Mouse (Mus musculus): Measurements from ENCODE around the gene Lgals8.

Gene Lgals8

DNA sequence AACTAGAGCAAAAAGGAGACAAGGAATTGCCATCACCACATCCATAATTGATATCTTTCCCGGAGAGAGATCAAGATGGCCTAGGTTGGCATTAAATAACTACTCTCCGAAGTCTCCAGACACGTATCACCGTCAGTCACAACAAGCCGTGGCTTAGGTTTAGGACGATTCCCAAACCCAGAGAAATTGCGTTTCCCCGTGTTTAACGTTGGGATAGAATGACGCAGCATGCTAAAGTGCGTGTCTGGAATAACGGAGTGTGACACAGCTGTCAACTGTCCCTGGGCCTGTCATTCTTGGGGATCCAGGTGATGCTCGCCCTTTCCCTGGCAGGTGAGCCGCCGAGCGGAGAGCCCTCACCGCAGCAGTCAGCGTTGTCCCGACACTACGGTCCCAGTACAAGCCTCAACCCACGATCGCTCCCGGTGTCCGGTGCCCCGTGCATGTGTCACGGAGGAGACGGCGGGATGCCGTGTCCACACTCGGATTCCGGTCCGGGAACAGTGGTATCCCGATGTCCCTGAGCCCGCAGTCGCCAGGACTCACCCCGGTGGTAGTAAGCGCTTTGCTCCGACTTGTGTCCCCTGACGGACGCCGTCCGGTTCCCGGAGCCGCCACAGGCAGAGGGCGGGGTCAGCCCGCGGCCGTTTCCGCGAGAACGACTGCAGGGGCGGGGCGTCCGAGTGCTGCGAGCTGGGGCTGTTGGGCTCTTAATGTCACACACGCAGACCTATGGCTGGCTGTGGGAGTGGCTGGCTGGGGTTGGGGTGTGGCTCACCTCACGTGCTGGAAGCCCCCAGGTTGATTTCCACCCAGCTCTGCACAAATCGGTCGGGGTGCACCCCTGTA lies 3.6 kb downstream of the Lgals8 start:
- peak; percentile 84 to 87 for DNase-seq (ENCODE audit: low read depth in 1 of 2, low spot score in 2 of 2)

DNA sequence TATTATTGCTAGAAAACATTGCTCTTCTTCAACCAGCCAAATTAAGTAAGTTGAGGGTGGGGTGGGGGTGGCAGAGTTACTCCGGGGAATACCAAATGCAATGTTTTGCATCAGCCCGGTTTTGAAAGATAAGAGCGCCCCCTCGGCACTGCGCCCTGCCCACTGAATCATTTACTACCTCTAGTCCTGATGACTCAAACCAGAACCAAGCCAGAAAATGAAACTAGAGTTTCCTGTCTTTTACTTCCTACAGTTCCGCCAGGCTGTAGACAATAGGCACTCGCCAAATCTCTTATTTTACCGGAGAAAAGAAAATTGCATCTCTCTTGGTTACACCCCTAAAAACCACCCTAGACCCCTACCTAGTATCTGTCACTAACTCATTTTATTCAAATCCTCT lies 4.3 kb downstream of the Lgals8 start:
- DNase-seq (ENCODE audit: low read depth in 1 of 2, low spot score in 2 of 2): peak in 1 of 2 experiments; percentile 30

DNA sequence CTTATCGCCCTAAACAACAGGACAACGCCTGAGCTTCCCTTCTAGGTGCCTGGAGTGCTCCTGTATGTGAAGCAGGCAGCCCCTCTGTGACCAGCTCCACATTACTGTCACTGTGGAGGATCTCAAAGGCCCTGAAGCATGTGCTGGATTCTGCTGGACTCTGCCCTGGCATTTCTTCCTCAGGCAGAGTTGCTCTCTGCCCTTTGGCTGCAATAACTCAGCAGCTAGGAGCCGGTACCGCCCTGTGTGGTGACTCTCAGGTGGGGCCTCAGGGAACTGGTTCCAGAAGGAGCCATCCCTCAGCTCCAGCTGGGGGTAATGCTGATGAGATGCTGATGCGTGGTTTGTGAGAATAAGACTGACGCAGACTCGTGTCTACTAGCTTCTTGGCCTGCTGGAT lies 8.0 kb downstream of the Lgals8 start:
- DNase-seq (ENCODE audit: low read depth in 1 of 2, low spot score in 2 of 2): no peak

DNA sequence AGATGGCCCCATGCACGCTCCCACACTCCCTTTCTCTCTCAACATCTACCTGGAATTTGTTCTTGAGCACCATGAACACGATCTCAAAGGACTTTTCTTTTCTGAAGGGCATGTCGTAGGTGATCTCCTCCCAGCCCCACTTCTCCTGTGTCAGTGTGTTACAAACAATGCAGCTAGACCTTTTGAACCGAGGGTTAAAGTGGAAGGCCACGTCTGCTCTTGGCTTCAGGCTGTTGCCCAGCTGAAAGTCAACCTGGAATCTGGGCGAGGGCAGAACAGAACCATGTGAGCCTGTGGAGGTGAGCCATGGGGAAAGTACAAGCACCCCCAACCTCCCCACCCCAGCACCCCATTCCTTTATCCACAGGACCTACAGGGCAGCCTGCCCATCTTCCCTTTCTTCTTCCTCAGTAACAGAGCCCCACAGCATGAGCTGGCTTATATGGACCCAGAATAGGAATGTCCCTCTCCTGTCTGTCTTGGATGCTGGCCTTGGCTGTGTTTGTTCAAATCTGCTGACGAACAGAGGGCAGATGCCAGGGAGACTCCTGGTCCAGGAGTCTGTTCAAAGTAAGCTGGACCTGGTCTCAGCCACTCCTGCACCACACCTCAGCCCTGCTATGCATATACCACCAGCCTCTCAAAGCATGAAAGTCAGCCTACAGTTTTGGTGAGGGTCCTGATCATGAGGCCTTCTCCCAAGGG lies 9.9 kb downstream of the Lgals8 start:
- no peak for DNase-seq (ENCODE audit: low read depth in 1 of 2, low spot score in 2 of 2)

DNA sequence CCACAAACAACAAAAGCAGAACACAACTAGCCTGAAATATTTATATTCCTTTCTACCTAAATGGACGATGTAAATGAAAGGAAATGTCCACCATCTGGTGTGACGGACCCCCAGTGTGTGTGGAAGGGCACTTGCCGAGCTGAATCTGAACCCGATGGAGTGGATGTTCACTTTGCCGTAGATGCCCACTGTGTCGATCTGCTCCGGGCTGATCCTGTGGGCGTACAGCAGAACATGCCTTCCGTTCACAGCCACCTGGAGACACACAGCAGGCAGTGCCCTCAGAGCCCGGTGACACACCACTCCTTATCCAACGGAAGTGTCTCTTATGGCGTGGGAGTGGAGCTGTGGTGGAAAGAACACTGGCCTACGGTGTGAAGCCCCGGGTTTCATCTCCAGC lies 11.6 kb downstream of the Lgals8 start:
- no peak for DNase-seq (ENCODE audit: low read depth in 1 of 2, low spot score in 2 of 2)

DNA sequence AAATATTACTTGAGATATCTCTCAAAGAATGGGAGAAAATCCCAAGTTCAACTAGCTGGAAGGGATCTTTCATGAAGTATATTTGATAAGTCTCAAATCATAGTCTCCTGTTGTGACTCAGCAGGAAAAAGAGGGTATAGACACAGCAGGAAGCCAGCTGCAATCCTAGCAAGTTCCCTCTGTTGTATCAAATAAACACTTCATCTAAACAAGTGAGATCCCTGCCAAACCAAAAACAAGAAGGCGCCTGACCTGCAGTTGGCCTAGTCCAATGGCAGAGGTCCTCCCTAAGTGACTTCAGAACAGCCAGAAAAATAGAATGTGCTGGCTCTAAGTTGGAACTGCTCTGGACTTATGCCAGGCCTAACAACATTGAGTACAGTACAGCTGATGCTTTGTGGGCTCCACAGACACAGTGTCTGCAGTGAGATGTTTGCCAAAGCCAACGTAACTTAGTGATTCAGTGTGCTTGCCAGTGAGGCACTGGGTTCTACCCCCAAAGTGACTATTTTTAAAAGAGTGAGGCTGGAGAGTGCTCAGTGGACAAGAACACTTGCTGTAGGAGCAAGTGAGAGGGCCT lies 22.6 kb downstream of the Lgals8 start:
- no peak for DNase-seq (ENCODE audit: low read depth in 1 of 2, low spot score in 2 of 2)

DNA sequence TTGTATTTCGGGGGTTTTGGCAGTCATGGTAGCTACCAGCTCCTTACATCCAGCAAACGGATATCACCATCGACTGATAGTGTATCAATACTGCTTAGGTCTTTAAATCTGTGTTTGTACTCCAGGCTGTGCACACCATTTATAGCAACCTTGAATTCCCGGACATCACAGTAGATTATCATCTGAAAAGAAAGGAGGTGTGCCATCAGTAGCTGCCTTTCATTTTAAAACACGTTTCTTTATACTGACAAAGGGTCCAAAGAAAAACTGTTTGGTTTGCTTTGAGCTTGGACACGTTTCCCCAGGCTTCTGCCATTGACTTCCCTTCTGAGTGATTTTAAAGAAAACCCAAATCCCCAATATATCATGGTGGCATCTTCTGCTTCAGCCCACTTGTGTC lies 23.9 kb downstream of the Lgals8 start:
- DNase-seq (ENCODE audit: low read depth in 1 of 2, low spot score in 2 of 2): no peak

DNA sequence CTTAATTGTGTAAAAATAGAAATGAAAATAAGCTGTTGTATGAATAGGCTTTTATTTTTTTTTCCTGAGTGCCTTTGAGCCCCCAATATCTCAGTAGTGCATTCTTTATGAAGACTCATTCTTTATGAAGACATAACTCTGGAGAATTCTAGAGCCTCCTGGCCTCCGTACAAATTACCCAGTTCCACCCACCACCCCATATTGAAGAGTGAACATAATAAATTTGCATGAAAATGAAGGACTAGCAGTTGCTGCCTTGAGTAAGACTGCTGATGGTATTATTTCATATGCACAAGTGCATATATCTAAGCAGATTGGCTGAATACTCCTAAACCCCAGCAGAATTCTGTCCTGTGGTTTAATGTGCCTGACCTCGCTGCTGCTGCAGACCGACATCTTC lies 25.2 kb downstream of the Lgals8 start:
- DNase-seq (ENCODE audit: low read depth in 1 of 2, low spot score in 2 of 2): no peak

DNA sequence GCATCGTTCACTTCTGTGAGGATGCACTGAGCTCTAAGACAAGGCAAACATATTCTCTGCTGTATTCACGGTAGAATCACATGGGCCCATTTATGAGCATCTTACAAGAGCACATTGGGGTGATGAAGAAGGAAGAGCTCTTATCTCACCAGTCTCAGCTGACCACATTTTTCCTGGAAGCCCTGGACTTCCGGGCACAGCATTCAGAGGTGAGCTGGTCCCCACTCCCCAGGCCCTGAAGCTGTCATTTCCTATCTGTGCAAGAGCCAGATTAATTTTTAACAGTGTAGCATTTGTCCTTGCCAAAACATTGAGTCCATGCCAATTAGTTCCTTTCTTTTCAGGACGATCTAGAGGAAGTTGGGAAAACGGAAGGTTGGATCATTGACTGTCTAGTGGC lies 30.9 kb downstream of the Lgals8 start:
- DNase-seq (ENCODE audit: low read depth in 1 of 2, low spot score in 2 of 2): no peak

DNA sequence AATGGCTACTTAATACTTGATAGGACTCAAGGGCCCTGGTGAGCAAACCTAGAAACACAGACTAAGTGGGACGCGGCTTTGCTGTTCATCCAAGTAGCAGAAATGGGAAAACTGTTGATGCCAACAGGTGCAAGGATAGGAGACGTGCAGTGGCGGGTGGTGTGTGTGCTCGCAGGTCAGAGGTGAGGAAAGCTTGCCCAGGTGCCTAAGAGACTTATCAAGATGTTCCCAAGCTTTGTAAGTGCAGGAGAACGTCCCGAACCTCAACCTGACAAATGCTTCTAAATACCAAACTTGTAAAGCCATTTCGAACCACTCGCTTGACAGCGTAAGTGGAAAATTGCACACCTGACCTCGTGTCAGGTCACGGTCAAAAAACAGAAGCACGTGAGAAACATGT lies 36.2 kb downstream of the Lgals8 start:
- DNase-seq (ENCODE audit: low read depth in 1 of 2, low spot score in 2 of 2): no peak

DNA sequence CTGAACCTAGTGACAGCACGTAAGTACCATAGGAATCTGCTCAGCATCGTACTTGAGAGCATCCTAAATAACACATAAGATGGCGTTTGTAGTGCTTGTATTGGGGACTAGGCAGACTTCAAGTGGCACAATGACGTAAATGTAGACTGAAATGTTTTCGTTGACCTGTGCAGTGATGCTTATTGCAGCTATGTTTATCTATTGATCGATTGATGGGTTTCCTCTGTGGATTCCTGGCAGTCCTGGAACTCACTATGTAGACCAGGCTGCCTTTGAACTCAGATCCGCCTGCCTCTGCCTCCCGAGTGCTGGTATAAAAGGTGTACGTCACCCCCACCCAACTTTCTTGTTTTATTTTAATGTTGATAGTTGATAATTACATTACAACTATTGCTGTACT lies 44.1 kb downstream of the Lgals8 start:
- no peak for DNase-seq (ENCODE audit: low read depth in 1 of 2, low spot score in 2 of 2)

DNA sequence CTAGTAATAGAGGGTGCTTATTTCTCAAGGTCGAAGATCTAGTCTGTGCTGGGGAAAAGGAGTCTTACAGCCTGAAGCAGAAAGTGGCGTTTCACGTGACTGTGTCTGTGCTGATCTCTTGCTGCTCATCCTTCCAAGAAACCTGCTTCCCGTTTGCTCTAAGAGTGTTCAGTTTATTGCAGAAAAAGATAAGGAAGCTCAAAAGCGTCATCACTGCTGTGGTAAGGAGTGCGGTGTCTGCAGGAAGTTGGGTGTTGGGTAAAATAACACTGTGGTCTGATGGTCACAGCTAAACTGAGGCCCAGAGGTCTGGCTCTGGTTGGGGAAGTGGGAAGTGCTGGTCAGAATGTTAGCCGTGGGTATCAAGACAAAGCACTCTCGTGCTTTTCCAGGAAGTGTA lies 52.7 kb downstream of the Lgals8 start:
- peak; percentile 41 to 64 for DNase-seq (ENCODE audit: low read depth in 1 of 2, low spot score in 2 of 2)

DNA sequence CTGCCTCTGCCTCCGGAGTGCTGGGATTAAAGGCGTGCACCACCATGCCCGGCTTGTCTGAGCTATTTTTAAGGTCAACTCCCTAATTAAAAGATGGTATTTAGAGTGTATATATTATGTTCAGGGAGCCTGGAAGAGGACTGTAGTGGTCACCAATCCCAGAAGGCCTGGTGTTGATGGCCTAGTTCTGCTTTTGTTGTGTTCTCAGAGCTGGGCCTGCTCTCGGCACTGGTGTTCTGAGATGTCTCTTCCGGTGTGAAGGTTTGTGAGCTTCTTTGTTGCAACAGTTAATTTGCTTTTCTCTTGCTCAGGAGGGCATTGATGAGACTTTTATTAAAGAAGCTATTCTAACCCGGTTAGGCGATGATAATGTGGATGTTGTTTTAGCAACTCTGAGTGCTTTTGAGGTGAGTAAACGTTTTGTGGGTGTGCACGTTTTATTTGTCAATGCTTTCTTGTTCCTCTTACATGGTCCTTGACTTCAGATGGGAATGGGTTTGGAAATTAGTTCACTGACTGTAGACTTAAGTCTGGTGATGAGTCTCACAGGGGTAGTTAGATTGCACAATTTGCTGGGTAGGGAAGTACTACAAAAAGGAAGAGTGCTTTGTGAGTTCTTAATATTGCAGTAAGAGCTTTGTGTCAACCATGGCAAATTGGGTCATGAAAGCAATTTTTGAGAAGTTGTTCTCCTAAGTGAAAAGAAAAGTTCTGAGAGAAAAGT lies 56.2 kb downstream of the Lgals8 start:
- peak; percentile 28 to 29 for DNase-seq (ENCODE audit: low read depth in 1 of 2, low spot score in 2 of 2)

DNA sequence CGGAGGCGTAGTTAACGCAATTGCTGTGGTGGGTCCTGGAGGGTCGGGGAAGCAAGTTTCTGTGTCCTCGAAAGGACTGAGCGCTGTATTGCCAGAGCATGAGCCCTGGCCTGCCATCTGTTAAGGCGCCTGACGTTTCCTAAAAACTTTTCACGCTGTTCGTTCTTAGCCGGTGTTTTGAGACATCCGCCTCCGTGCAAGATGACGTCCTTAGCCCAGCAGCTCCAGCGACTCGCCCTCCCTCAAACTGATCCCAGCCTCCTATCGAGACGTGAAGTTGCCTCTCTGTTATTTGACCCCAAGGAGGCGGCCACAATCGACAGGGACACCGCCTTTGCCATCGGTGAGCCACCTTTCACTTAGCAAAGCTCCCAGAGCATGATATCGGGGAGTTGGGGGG lies 69.2 kb downstream of the Lgals8 start:
- DNase-seq (ENCODE audit: low read depth in 1 of 2, low spot score in 2 of 2): no peak

DNA sequence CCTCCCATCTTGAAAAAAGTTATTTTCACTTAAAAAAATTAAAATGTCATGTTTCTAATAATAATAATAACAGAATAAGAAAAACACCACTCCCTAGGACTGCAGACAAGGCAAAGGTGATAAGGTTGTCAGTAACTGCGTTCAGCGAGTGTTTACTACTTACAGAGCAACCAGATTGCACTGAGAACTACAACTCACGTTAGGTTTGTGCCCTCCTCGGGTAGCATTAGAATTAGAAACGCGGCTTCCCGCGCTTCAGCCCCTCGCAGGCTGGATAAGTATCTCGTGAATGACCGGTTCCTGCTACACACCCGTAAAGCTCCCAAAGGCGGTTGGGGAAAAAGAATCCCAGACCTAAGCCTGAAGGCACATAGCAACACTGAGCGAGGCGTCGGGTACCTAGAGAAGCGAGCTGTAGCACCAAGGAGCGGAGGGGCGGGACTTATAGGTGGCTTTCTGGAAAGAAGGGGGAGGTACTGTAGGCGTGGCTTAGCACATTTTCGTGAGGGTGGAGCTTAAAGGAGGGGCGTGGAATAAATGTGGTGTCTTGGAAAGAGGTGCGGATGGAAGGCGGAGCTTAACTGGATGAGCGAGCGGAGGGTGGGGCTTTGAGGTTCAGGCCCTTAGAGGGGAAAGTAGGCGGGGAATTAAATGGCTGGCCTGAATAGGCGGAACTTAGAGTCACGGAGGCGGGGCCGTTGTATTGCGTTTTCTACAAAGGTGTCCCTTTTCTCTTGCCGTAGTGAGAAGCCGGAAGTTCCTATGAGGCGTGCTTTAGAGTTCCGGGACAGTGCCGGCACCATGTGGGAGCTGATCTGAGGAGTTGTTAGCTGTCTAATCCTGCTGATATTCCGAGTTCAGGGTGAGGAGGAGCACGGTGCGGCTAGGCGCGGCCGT lies 69.9 kb downstream of the Lgals8 start, which contains the start of gene Heatr1:
TSS of gene Heatr1 (plus strand) at position 419 of the 897 bp plus-strand sequence.
- peak; percentile 86 to 91 for DNase-seq (ENCODE audit: low read depth in 1 of 2, low spot score in 2 of 2)

All from monocyte, adult 2 months (primary cell).